Mouse (Mus musculus): Measurements from ENCODE around the gene Odaph. TPM values are rescaled to one million over a fixed set of nuclear protein-coding genes. Genes with fewer than 3 reads are reported as not detected.
"Not testable (repeated sequence)": the region's sequence is repeated elsewhere in the genome, so short reads cannot be mapped to it uniquely, and the experiment has no call there.

The Odaph gene
- 0.23 and 0.30 TPM in 2 replicates for polyA plus RNA-seq (2015; fragmentation: Nextera tagmentation; extraction: Ambion mirVana)

GRCm38 (mm10) chr5:91987236-91987635 is at the start of gene Odaph:
Gene Odaph (plus strand): TSS chr5:91987475.
- TF ChIP-seq CTCF (IDR thresholded peaks at IDR 0.05; ENCODE audit: low read depth): no peak
- no peak for TF ChIP-seq EP300 (optimal IDR thresholded peaks at IDR 0.05)
- H3K27ac ChIP-seq (replicated peaks): no peak within 1 kb of the TSS
- H3K9ac ChIP-seq (ENCODE audit: low read length): no peak within 1 kb of the TSS
- WGBS: 73% methylated on average over 4 of the region's 4 CpGs
- ATAC-seq (ENCODE audit: low FRiP score, low TSS enrichment) (no peak), DNase-seq (ENCODE audit: low spot score) (no peak)
- no peaks in the 10 kb centered on the region for H3K27me3 ChIP-seq (ENCODE audit: control insufficient read depth, insufficient read depth, low read length)
- no peaks in the 10 kb centered on the region for H3K4me1 ChIP-seq (replicated peaks; ENCODE audit: control insufficient read depth, insufficient read depth)
- H3K36me3 ChIP-seq (ENCODE audit: control insufficient read depth, insufficient read depth, low read length): no peaks in the 10 kb centered on the region
- no peak within 1 kb of the TSS for H3K4me2 ChIP-seq (replicated peaks; ENCODE audit: low read depth)
- H3K9me3 ChIP-seq (ENCODE audit: control insufficient read depth, low read length): no peaks in the 10 kb centered on the region
- H3K4me3 ChIP-seq (ENCODE audit: low read depth, low read length): no peak within 1 kb of the TSS

GRCm38 (mm10) chr5:91945609-91946008 is 41.7 kb upstream of the Odaph start:
- not testable (repeated sequence) for H3K9me3 ChIP-seq (ENCODE audit: control insufficient read depth, low read length); H3K4me2 ChIP-seq (replicated peaks; ENCODE audit: low read depth); DNase-seq (ENCODE audit: low spot score); ATAC-seq (ENCODE audit: low FRiP score, low TSS enrichment); H3K27ac ChIP-seq (replicated peaks); H3K4me3 ChIP-seq (ENCODE audit: low read depth, low read length); H3K27me3 ChIP-seq (ENCODE audit: control insufficient read depth, insufficient read depth, low read length); H3K9ac ChIP-seq (ENCODE audit: low read length); H3K4me1 ChIP-seq (replicated peaks; ENCODE audit: control insufficient read depth, insufficient read depth)
- WGBS: 94% methylated on average over 1 of the region's 1 CpGs
- peaks cover 21% of the 10 kb centered on the region for H3K36me3 ChIP-seq (ENCODE audit: control insufficient read depth, insufficient read depth, low read length)

GRCm38 (mm10) chr5:91947008-91947407 is 40.3 kb upstream of the Odaph start:
- ATAC-seq (ENCODE audit: low FRiP score, low TSS enrichment): no peak
- TF ChIP-seq CTCF (IDR thresholded peaks at IDR 0.05; ENCODE audit: low read depth) (no peak), EP300 (optimal IDR thresholded peaks at IDR 0.05) (no peak)
- H3K9ac ChIP-seq (ENCODE audit: low read length): no peak overlapping the region
- DNase-seq (ENCODE audit: low spot score): no peak
- H3K4me2 ChIP-seq (replicated peaks; ENCODE audit: low read depth): no peak overlapping the region
- peaks cover 21% of the 10 kb centered on the region for H3K36me3 ChIP-seq (ENCODE audit: control insufficient read depth, insufficient read depth, low read length)
- H3K27ac ChIP-seq (replicated peaks): no peak overlapping the region
- H3K27me3 ChIP-seq (ENCODE audit: control insufficient read depth, insufficient read depth, low read length): no peaks in the 10 kb centered on the region
- no peak overlapping the region for H3K4me3 ChIP-seq (ENCODE audit: low read depth, low read length)
- H3K9me3 ChIP-seq (ENCODE audit: control insufficient read depth, low read length): no peaks in the 10 kb centered on the region
- WGBS: over 99% methylated on average over 4 of the region's 4 CpGs
- H3K4me1 ChIP-seq (replicated peaks; ENCODE audit: control insufficient read depth, insufficient read depth): no peaks in the 10 kb centered on the region

GRCm38 (mm10) chr5:91949441-91949840 is 37.8 kb upstream of the Odaph start:
- Histone ChIP-seq H3K36me3 (ENCODE audit: control insufficient read depth, insufficient read depth, low read length) (peaks cover 23% of the 10 kb centered on the region), H3K27me3 (ENCODE audit: control insufficient read depth, insufficient read depth, low read length) (no peaks in the 10 kb centered on the region), H3K9ac (ENCODE audit: low read length) (no peak overlapping the region), H3K27ac (replicated peaks) (no peak overlapping the region), H3K4me1 (replicated peaks; ENCODE audit: control insufficient read depth, insufficient read depth) (no peaks in the 10 kb centered on the region), H3K4me3 (ENCODE audit: low read depth, low read length) (no peak overlapping the region), H3K4me2 (replicated peaks; ENCODE audit: low read depth) (no peak overlapping the region), H3K9me3 (ENCODE audit: control insufficient read depth, low read length) (no peaks in the 10 kb centered on the region)
- TF ChIP-seq CTCF (IDR thresholded peaks at IDR 0.05; ENCODE audit: low read depth): no peak
- no peak for TF ChIP-seq EP300 (optimal IDR thresholded peaks at IDR 0.05)
- ATAC-seq (ENCODE audit: low FRiP score, low TSS enrichment) (no peak), DNase-seq (ENCODE audit: low spot score) (no peak)
- 93% methylated on average over 7 of the region's 7 CpGs for WGBS

GRCm38 (mm10) chr5:91951404-91951803 is 35.9 kb upstream of the Odaph start:
- H3K9me3 ChIP-seq (ENCODE audit: control insufficient read depth, low read length): no peaks in the 10 kb centered on the region
- TF ChIP-seq CTCF (IDR thresholded peaks at IDR 0.05; ENCODE audit: low read depth) (peak; percentile 70), EP300 (optimal IDR thresholded peaks at IDR 0.05) (no peak)
- no peak for DNase-seq (ENCODE audit: low spot score)

GRCm38 (mm10) chr5:91956991-91957760 is 30.1 kb upstream of the Odaph start:
- H3K4me1 ChIP-seq (replicated peaks; ENCODE audit: control insufficient read depth, insufficient read depth): peaks cover 7% of the 10 kb centered on the region
- no peak for TF ChIP-seq CTCF (IDR thresholded peaks at IDR 0.05; ENCODE audit: low read depth)
- H3K36me3 ChIP-seq (ENCODE audit: control insufficient read depth, insufficient read depth, low read length): peaks cover 8% of the 10 kb centered on the region
- H3K4me3 ChIP-seq (ENCODE audit: low read depth, low read length): no peak overlapping the region
- no peak overlapping the region for H3K4me2 ChIP-seq (replicated peaks; ENCODE audit: low read depth)
- no peak overlapping the region for H3K27ac ChIP-seq (replicated peaks)
- DNase-seq (ENCODE audit: low spot score) (no peak), ATAC-seq (ENCODE audit: low FRiP score, low TSS enrichment) (no peak)
- 83% methylated on average over 3 of the region's 3 CpGs for WGBS
- no peaks in the 10 kb centered on the region for H3K9me3 ChIP-seq (ENCODE audit: control insufficient read depth, low read length)
- no peak overlapping the region for H3K9ac ChIP-seq (ENCODE audit: low read length)
- no peaks in the 10 kb centered on the region for H3K27me3 ChIP-seq (ENCODE audit: control insufficient read depth, insufficient read depth, low read length)

More at GRCm38 (mm10) chr5:91951404-91951803, 35.9 kb upstream of the Odaph start:
- Histone ChIP-seq H3K4me1 (replicated peaks; ENCODE audit: control insufficient read depth, insufficient read depth) (no peaks in the 10 kb centered on the region), H3K4me3 (ENCODE audit: low read depth, low read length) (no peak overlapping the region), H3K9ac (ENCODE audit: low read length) (no peak overlapping the region), H3K36me3 (ENCODE audit: control insufficient read depth, insufficient read depth, low read length) (peaks cover 23% of the 10 kb centered on the region), H3K27ac (replicated peaks) (no peak overlapping the region), H3K4me2 (replicated peaks; ENCODE audit: low read depth) (no peak overlapping the region), H3K27me3 (ENCODE audit: control insufficient read depth, insufficient read depth, low read length) (no peaks in the 10 kb centered on the region)
- no peak for ATAC-seq (ENCODE audit: low FRiP score, low TSS enrichment)

Data from stomach, postnatal 0 days (tissue).